Mouse (Mus musculus): ENCODE results near the gene Myog. TPM values are rescaled to one million over a fixed set of nuclear protein-coding genes. Genes with fewer than 3 reads are reported as not detected.
A peak's percentile ranks its signal among the peaks of the same experiment; 100 is the strongest.

Gene Myog
- total RNA-seq, 2 experiments from 2014 or later: 1.8 to 3.4 TPM

GRCm38 (mm10) chr1:134320691-134321301 lies 31.0 kb downstream of the Myog start:
- no peak for DNase-seq (ENCODE audit: low spot score in 2 of 2)

GRCm38 (mm10) chr1:134322591-134322990 lies 32.8 kb downstream of the Myog start:
- no peak for DNase-seq (ENCODE audit: low spot score in 2 of 2)

DNA sequence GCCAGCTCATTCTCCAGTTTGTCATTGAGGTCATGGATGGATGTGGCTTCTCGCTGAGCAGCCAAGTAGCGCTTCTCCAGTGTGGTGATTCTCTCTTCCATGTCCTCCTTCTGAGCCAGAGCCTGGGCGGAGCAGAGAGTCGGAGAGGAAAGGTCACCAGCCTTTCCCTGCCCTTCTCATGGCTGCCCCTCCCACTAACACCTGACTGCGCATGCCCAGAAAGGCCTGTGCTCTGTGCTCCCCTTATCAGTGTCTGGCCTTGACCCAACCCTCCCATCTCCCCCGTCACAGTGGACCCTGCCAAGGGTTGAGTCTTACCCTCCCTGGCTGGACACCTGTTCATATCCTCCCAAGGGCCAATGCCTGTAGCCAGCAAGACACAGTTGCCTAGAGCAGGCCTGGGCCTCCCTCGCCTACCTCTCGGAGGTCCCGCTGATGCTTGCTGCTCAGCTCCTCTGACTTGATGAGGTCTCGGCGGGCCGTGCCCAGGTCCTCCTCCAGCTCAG lies 37.1 kb downstream of the Myog start:
- no peak for DNase-seq (ENCODE audit: low spot score in 2 of 2)

DNA sequence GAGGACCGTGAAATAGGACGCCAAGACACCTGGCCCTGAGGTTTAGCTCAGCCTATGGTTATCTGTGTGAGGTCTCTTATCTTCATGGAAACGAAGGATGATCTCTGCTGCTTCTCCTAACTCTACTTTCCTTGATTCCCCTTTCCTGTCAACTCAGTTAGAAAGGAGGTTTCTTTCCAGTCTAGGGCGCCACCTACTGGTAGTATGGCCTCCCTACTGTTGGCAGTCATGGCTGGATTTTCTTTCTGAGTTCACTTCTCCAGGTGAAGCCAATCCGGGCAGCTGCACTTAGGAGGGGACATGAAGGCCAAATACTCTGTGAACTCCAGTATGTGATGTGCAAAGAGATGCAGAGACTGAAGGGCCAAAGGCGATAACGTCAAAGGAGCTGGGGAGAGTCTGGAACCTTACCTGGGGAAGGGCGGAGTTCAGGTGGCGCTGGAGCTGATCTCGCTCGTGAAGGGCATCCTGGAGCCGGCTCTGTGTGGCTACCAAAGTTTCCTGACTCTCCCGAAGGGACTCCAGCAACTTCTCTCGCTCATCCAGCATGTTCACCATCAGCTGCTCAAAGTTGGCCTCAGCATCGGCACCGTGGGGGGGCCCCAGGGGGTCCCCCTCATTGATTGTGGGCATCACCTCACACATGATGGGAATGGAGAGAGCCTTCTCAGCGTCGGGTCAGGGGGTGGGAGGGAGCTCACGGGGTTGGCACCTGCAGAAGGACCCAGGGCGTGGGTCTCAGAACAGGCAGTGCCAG lies 42.3 kb downstream of the Myog start:
- peak; percentile 41 to 65 for DNase-seq (ENCODE audit: low spot score in 2 of 2)

DNA sequence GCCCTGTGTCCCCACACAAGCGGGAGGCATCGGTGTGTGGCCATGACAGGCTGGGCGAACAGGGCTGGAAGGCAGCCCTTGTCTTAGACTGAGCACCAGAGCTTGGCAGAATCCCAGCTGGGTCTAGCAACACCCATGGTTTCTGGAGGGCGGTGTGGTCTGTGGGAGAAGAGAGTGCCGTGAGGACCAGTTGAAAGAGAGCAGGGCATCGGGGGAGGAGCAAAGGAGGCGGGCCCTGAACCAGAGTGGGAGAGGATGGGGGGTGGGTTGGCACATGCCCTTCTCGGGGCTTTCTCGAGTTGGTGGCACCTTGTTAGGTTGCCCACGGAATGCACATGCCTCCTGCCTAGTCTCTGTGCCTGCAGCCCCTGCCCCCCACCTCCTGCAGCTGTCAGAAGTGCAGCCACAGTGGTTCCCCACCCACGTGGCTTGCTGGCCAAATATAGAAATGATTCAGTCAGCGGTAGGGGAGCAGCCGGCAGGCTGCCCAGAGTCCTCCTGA lies 43.0 kb downstream of the Myog start, which contains the start of gene Ppfia4:
TSS of gene Ppfia4 (minus strand) at position 159 of the 502 bp plus-strand sequence.
- no peak for DNase-seq (ENCODE audit: low spot score in 2 of 2)

- no peak for DNase-seq (ENCODE audit: low spot score in 2 of 2)
These were observed 43.8 kb downstream of the Myog start for GRCm38 (mm10) chr1:134333371-134334110.

GRCm38 (mm10) chr1:134334111-134334827 lies 44.5 kb downstream of the Myog start:
- DNase-seq (ENCODE audit: low spot score in 2 of 2): peak in 1 of 2 experiments; percentile 1

DNA sequence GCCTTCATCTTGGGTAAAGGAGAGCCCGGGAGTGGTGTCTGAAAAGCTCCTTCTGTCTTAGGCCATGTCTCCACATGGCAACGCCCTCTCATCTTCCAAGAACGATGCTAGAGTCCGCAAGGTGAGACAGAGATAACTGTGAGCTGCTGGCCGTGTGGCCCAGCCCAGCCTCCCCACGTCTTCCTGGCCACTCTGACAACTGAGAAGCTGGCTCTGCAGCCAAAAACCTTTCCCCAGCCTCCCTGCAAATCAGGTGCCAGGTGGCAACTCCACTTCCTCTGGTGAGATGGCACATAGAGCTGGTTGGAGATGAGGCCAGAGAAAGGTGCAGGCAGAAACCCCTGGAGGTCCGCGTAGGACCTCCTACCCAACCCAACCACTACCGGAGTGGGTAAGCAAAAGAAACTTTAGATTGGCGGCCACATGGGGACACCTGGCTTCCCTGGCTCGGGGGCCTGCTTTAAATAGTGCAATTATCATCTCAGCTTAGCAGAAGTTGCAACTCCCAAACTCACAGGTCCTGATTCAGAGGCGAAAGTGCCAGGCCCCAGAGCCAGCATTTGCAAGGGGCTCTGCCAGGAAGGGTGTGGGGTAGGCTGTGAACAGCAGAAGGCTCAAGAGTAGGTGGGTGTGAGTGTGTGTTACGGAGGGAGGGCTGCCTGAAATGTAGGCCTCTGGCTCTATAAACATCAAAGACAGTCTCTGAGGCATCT lies 45.6 kb downstream of the Myog start:
- DNase-seq (ENCODE audit: low spot score in 2 of 2): peak in 1 of 2 experiments; percentile 0

DNA sequence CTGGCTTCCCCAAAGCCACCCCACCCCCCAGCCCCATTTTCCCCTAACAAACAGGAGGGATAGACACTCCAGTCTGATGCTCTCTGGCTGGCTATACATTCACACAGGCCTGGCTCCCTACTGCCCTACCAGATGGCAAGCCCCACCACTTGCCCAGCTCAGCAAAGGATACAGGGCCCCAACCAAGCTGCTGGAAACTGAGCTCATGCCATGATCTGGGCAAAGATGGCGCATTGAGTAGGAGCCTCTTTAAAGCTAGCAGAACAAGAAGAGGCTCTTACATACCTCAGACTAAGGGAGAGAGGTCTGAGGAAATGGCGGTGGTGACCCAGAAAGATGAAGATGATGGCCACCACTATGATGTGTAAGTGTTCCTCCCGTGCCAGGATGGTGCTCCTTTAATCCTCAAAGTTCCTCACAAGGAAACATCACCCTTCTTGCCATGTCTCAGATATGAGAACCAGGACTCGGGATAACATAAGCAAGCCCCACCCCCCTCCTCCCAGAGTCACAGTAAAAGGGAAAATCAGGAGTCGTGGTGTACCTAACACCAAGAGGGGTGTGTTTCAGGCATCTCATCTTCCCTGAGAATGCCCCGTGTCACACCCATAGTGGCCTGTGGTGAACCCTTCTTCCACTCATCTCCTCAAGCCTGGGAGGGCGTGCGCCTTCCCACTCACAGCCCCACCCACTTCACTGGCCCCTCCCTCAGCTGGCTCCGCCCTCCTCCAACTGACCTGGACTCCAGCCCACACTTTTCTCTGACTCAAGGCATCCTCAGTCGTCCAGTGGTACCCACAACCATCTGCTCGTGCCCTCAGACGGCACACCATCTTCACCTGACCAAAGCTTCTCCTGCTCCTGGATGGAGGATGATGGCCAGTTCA lies 46.4 kb downstream of the Myog start:
- no peak for DNase-seq (ENCODE audit: low spot score in 2 of 2)

- no peak for DNase-seq (ENCODE audit: low spot score in 2 of 2)
These were observed 47.3 kb downstream of the Myog start for GRCm38 (mm10) chr1:134336958-134337710.

GRCm38 (mm10) chr1:134339162-134339561 lies 49.4 kb downstream of the Myog start:
- DNase-seq (ENCODE audit: low spot score in 2 of 2): no peak

DNA sequence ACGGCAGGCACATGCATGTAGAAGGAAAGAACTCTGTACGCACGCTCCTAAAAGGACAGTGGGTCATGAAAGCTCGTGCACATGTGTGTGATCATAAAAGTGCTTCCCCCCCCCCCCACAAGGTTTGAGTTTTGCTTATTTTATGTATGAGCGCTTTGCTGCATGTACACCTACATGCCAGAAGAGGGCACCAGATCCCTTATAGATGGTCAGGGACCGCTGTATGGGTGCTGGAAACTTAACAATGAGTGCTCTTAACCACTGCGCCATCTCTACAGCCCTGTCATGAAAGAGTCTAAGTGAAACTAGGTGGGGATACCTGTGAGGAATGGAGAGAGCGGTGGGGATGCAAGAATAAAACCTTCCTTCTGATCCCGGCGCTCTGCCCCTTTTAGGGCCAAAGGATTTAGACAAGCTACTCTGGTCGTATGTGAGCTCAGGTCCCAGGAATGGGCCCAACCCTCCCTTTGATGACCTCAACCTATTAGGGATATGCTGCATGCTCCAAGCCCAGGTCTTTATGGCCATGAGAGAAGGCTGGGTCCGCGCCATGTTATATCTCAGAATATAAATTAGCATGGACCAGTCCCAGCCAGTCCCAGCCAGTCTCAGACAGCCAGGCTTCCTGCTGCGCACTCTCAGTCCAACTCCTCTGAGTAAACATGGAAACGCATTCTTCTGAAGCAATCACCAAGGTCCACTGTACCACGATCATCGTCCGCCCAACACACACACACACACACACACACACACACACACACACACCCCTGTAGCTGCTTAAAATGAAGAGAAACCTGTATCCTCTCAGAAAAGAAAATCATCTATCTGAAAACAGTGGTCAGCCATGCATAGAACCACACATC lies 50.2 kb downstream of the Myog start:
- no peak for DNase-seq (ENCODE audit: low spot score in 2 of 2)

DNA sequence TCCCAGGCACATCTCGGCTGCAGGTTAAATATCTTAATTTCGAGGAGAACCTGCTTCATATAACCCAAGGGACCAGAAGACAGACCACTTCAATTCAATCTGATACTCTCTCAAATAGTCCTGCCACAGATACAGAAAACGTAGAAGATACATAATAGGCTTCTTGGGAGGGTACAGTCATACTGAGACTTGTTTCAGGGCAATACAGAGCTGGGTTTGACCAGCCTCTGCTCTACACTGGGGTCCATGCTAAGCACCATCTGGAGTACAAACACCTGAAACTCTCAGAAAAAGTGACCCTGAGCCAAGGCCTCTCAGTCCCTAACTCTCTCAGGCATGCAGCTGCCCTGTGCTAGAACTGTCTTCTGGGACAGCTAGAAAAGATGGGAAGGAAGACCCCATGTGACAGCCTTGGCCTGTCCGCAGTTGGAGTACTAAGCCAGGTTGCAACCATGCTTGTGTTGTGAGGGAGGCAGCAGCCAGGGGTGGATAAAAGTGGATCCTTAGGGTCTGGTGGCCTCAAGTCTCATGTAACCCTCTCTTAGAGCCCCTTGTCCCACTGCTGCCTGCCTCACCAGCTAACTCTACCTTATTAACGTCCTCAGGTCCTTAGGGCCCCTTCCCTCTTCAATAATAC lies 52.0 kb downstream of the Myog start:
- DNase-seq (ENCODE audit: low spot score in 2 of 2): no peak
